In the genomic region with DNA sequence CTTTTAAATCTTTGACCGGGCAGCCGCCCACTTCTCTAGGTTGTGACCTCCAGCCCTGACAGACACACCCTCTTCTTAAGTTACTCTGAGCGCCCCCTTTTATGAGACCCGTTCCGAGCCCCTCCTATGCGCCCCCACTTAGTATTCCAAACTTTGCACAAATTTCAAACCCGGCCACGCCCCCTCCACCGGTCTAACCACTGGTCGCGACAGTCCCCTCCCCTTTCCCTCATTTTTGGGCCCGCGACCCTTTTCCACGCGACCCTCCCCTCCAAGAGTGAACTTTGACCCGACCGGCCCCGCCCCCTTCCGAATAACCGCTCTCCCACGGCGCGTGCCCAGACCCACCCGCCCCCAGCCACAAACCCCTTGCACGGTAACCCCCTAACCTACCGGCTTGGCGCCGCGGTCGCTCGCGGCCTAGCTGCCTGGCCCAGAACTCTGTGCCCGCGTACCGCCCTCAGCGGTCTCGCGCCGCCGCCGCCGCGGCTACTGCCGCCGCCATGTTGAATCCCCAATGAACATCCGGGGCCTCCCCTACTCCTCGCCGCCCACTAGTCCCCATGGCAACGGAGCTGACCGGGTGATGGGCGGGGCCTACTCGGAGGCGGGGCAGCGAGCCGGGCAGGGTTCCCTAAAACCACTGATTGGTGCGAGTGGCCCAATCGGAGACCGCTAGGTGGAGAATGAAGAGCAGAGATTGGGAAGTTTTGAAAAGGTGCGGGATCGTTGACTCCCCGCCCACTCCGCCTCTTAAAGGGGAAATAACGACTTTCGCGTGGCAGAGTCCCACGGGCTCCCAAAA, we compare ENCODE assay signal across 8 mouse cellular contexts. TPM values are rescaled to one million over a fixed set of nuclear protein-coding genes. Genes with fewer than 3 reads are reported as not detected.
DNase-seq lines count a peak whose midpoint lies in the region; ATAC-seq lines count a peak whose summit lies in the region.

A gene (minus strand): TSS at position 503 of the 805 bp plus-strand sequence.
A gene (minus strand): TSS at position 544 of the 805 bp plus-strand sequence.

- peak within 1 kb of the TSS; percentile 93 for H3K4me3 ChIP-seq in megakaryocyte, embryonic 14.5 days (replicated peaks)

- H3K9me3 ChIP-seq in megakaryocyte, embryonic 14.5 days = no peaks in the 10 kb centered on the region

- H3K36me3 ChIP-seq in megakaryocyte, embryonic 14.5 days (replicated peaks; ENCODE audit: low read length) = peaks cover 6% of the 10 kb centered on the region

- peak; percentile 91 for ATAC-seq in common myeloid progenitor, adult 5-6 weeks (replicated peaks; ENCODE audit: low read depth, poor library complexity, severe bottlenecking)

- H3K4me1 ChIP-seq in megakaryocyte, embryonic 14.5 days = peaks cover 67% of the 10 kb centered on the region

- peaks cover 3% of the 10 kb centered on the region for H3K27me3 ChIP-seq in megakaryocyte, embryonic 14.5 days (replicated peaks)

- DNase-seq in ZHBTc4 (ENCODE audit: low read depth, low spot score) = peak; percentile 99
- peak; percentile 98 for DNase-seq in gastrocnemius, adult 8-10 months (ENCODE audit: low spot score in 2 of 2)
- peak; percentile 88 for DNase-seq in hindlimb bud, embryonic 11.5 days (ENCODE audit: extremely low spot score, low read depth, low spot score)
- peak; percentile 97 to 98 for DNase-seq in left cerebral cortex, adult 8-10 months (ENCODE audit: low spot score in 2 of 2)
- DNase-seq in right cerebral cortex, postnatal 10 days (ENCODE audit: low spot score in 2 of 2) = peak; percentile 99 to 100
- peak; percentile 99 for DNase-seq in urinary bladder, postnatal 25 days (ENCODE audit: low spot score)

RNA-seq across cellular contexts. Expression of the first gene that starts in this region (rescaled TPM):
- 4.6 and 5.4 TPM in 2 replicates for total RNA-seq in common myeloid progenitor, adult 5-6 weeks (2017)
- total RNA-seq in gastrocnemius, adult 8-10 months (2022) = 10 to 100 TPM in 2 of 4 experiments, 1 to 10 TPM in 2; 8.9 to 11.9 (median 10.1) TPM
- total RNA-seq in left cerebral cortex, adult 8-10 months (2022) = 10 to 100 TPM; 58.2 to 70.1 (median 61.7) TPM
- 125 and 217 TPM in 2 replicates for polyA plus RNA-seq in megakaryocyte, embryonic 14.5 days (2012; ENCODE audit: insufficient read depth, low replicate concordance)

RNA-seq across cellular contexts. Expression of the second gene that starts in this region (rescaled TPM):
- total RNA-seq in common myeloid progenitor, adult 5-6 weeks (2017) = 5.9 and 7.5 TPM in 2 replicates
- 1 to 10 TPM; 1.8 to 3.7 (median 2.9) TPM for total RNA-seq in gastrocnemius, adult 8-10 months (2022)
- 1 to 10 TPM; 8.4 to 9.0 (median 8.5) TPM for total RNA-seq in left cerebral cortex, adult 8-10 months (2022)
- polyA plus RNA-seq in megakaryocyte, embryonic 14.5 days (2012; ENCODE audit: insufficient read depth, low replicate concordance) = 17.3 and 20.8 TPM in 2 replicates

Comparison
In these comparisons a context has a peak if more than half of its experiments do, and no peak if none do; other contexts are left out.
1. Peak in every context shown above with its lines: DNase-seq, ATAC-seq and H3K4me3 ChIP-seq.